Mouse (Mus musculus): ENCODE measurements at regions not wholly inside any gene's neighbourhood (a gene's known extent, or its start where the extent isn't known, plus 50 kb on each side); places are given as distances from the start of the nearest gene placed in this dataset.
"Not testable (repeated sequence)": the region's sequence is repeated elsewhere in the genome, so short reads cannot be mapped to it uniquely, and the experiment has no call there.

GRCm38 (mm10) chr5:64586316-64586715 is 216.9 kb upstream of the Klf3 start:
- no peak for TF ChIP-seq CTCF (IDR thresholded peaks at IDR 0.05; ENCODE audit: extremely low read depth, insufficient read depth, low read length)
- TF ChIP-seq POLR2A (IDR thresholded peaks at IDR 0.05; ENCODE audit: extremely low read depth, insufficient read depth, low read length) = no peak
- H3K4me3 ChIP-seq (ENCODE audit: insufficient read depth, low read length) = no peak overlapping the region
- no peaks in the 10 kb centered on the region for H3K4me1 ChIP-seq (ENCODE audit: control insufficient read depth, insufficient read depth, low read length)
- H3K27ac ChIP-seq (ENCODE audit: insufficient read depth, low read length) = no peak overlapping the region

GRCm38 (mm10) chr5:64586933-64587332 is 216.3 kb upstream of the Klf3 start:
- TF ChIP-seq POLR2A (IDR thresholded peaks at IDR 0.05; ENCODE audit: extremely low read depth, insufficient read depth, low read length) (no peak), CTCF (IDR thresholded peaks at IDR 0.05; ENCODE audit: extremely low read depth, insufficient read depth, low read length) (no peak)
- Histone ChIP-seq H3K27ac (ENCODE audit: insufficient read depth, low read length) (no peak overlapping the region), H3K4me1 (ENCODE audit: control insufficient read depth, insufficient read depth, low read length) (no peaks in the 10 kb centered on the region)

GRCm38 (mm10) chr5:64587895-64588738 is 215.1 kb upstream of the Klf3 start:
- no peaks in the 10 kb centered on the region for H3K4me1 ChIP-seq (ENCODE audit: control insufficient read depth, insufficient read depth, low read length)
- no peak overlapping the region for H3K4me3 ChIP-seq (ENCODE audit: insufficient read depth, low read length)
- H3K27ac ChIP-seq (ENCODE audit: insufficient read depth, low read length) = no peak overlapping the region
- TF ChIP-seq POLR2A (IDR thresholded peaks at IDR 0.05; ENCODE audit: extremely low read depth, insufficient read depth, low read length) = no peak

More at GRCm38 (mm10) chr5:64586933-64587332, 216.3 kb upstream of the Klf3 start:
- H3K4me3 ChIP-seq (ENCODE audit: insufficient read depth, low read length) = no peak overlapping the region

- not testable (repeated sequence) for H3K27ac ChIP-seq (ENCODE audit: insufficient read depth, low read length); H3K4me1 ChIP-seq (ENCODE audit: control insufficient read depth, insufficient read depth, low read length); H3K4me3 ChIP-seq (ENCODE audit: insufficient read depth, low read length)
Measured at GRCm38 (mm10) chr5:64588768-64589167, 214.4 kb upstream of the Klf3 start.

- Histone ChIP-seq H3K4me1 (ENCODE audit: control insufficient read depth, insufficient read depth, low read length) (no peaks in the 10 kb centered on the region), H3K4me3 (ENCODE audit: insufficient read depth, low read length) (no peak overlapping the region), H3K27ac (ENCODE audit: insufficient read depth, low read length) (no peak overlapping the region)
- TF ChIP-seq POLR2A (IDR thresholded peaks at IDR 0.05; ENCODE audit: extremely low read depth, insufficient read depth, low read length) = no peak
- TF ChIP-seq CTCF (IDR thresholded peaks at IDR 0.05; ENCODE audit: extremely low read depth, insufficient read depth, low read length) = no peak
Measured at GRCm38 (mm10) chr5:64590036-64590435, 213.2 kb upstream of the Klf3 start.

- TF ChIP-seq CTCF (IDR thresholded peaks at IDR 0.05; ENCODE audit: extremely low read depth, insufficient read depth, low read length) = no peak
- no peak for TF ChIP-seq POLR2A (IDR thresholded peaks at IDR 0.05; ENCODE audit: extremely low read depth, insufficient read depth, low read length)
- no peak overlapping the region for H3K27ac ChIP-seq (ENCODE audit: insufficient read depth, low read length)
- no peaks in the 10 kb centered on the region for H3K4me1 ChIP-seq (ENCODE audit: control insufficient read depth, insufficient read depth, low read length)
- H3K4me3 ChIP-seq (ENCODE audit: insufficient read depth, low read length) = no peak overlapping the region
Measured at GRCm38 (mm10) chr5:64590747-64591146, 212.4 kb upstream of the Klf3 start.

GRCm38 (mm10) chr5:64591792-64592191 is 211.4 kb upstream of the Klf3 start:
- Histone ChIP-seq H3K27ac (ENCODE audit: insufficient read depth, low read length) (no peak overlapping the region), H3K4me1 (ENCODE audit: control insufficient read depth, insufficient read depth, low read length) (no peaks in the 10 kb centered on the region), H3K4me3 (ENCODE audit: insufficient read depth, low read length) (no peak overlapping the region)
- TF ChIP-seq CTCF (IDR thresholded peaks at IDR 0.05; ENCODE audit: extremely low read depth, insufficient read depth, low read length) = no peak
- TF ChIP-seq POLR2A (IDR thresholded peaks at IDR 0.05; ENCODE audit: extremely low read depth, insufficient read depth, low read length) = no peak

- Histone ChIP-seq H3K27ac (ENCODE audit: insufficient read depth, low read length) (no peak overlapping the region), H3K4me1 (ENCODE audit: control insufficient read depth, insufficient read depth, low read length) (no peaks in the 10 kb centered on the region), H3K4me3 (ENCODE audit: insufficient read depth, low read length) (no peak overlapping the region)
- TF ChIP-seq POLR2A (IDR thresholded peaks at IDR 0.05; ENCODE audit: extremely low read depth, insufficient read depth, low read length) = no peak
Measured at GRCm38 (mm10) chr5:64595220-64595619, 208.0 kb upstream of the Klf3 start.

- Histone ChIP-seq H3K4me3 (ENCODE audit: insufficient read depth, low read length) (no peak overlapping the region), H3K4me1 (ENCODE audit: control insufficient read depth, insufficient read depth, low read length) (no peaks in the 10 kb centered on the region), H3K27ac (ENCODE audit: insufficient read depth, low read length) (no peak overlapping the region)
- no peak for TF ChIP-seq CTCF (IDR thresholded peaks at IDR 0.05; ENCODE audit: extremely low read depth, insufficient read depth, low read length)
- TF ChIP-seq POLR2A (IDR thresholded peaks at IDR 0.05; ENCODE audit: extremely low read depth, insufficient read depth, low read length) = no peak
Measured at GRCm38 (mm10) chr5:64595751-64596344, 207.3 kb upstream of the Klf3 start.

- Histone ChIP-seq H3K4me1 (ENCODE audit: control insufficient read depth, insufficient read depth, low read length) (no peaks in the 10 kb centered on the region), H3K4me3 (ENCODE audit: insufficient read depth, low read length) (no peak overlapping the region), H3K27ac (ENCODE audit: insufficient read depth, low read length) (no peak overlapping the region)
- TF ChIP-seq CTCF (IDR thresholded peaks at IDR 0.05; ENCODE audit: extremely low read depth, insufficient read depth, low read length) (no peak), POLR2A (IDR thresholded peaks at IDR 0.05; ENCODE audit: extremely low read depth, insufficient read depth, low read length) (no peak)
Measured at GRCm38 (mm10) chr5:64597021-64597420, 206.2 kb upstream of the Klf3 start.
